Mouse (Mus musculus): ENCODE data around the gene Lrrc36. TPM values are rescaled to one million over a fixed set of nuclear protein-coding genes. Genes with fewer than 3 reads are reported as not detected.
A peak's percentile ranks its signal among the peaks of the same experiment; 100 is the strongest.

Gene Lrrc36
- polyA plus RNA-seq, 1 experiment from 2014 or later, result 0.31 TPM

- no peaks in the 10 kb centered on the region for H3K36me3 ChIP-seq
- H3K4me3 ChIP-seq, result no peak overlapping the region
- no peak overlapping the region for H3K9ac ChIP-seq
- no peak for ATAC-seq (ENCODE audit: insufficient number of reproducible peaks, insufficient read depth, low FRiP score, low TSS enrichment)
- 90% methylated on average over 27 of the region's 27 CpGs for WGBS
- no peaks in the 10 kb centered on the region for H3K9me3 ChIP-seq
- H3K4me2 ChIP-seq (replicated peaks), result no peak overlapping the region
- H3K27me3 ChIP-seq, result peaks cover 19% of the 10 kb centered on the region
- H3K27ac ChIP-seq, result no peak overlapping the region
- H3K4me1 ChIP-seq, result peaks cover 19% of the 10 kb centered on the region
Measured at GRCm38 (mm10) chr8:105468002-105468720, 54.8 kb downstream of the Lrrc36 start.

DNA sequence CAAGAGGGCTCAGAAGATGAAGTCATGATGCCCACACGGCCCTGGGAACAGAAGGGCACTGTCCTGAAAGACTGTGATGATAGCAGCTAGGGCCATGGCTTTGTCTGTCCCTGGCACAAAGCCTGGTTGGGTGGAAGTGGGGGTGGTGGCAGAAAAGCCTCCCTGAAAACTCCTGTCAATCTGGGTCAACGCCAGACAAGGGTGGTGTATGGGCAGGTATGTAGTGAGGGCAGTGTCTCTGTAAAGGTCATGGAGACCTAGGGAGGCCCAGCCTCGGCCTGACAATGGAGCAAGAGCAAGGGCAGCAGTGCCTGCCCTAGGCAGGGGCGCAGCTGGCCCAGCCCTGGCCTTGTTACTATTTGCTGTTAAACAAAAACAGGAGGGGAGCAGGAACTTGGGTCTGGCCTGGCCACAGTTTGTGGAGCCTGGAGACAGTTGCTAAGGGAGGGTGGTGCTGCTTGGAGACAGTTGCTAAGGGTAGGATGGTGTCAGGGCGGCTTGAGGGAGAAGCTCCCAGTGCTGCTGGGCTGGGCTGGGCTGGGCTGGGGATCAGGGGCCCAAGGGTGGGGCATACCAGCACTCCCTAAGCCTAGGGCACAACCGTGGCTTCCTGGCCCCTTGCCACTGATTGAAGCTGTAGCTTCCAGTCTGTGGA lies 55.8 kb downstream of the Lrrc36 start:
- no peak overlapping the region for H3K27ac ChIP-seq
- 50% methylated on average over 6 of the region's 6 CpGs for WGBS
- peaks cover 25% of the 10 kb centered on the region for H3K4me1 ChIP-seq
- ATAC-seq (ENCODE audit: insufficient number of reproducible peaks, insufficient read depth, low FRiP score, low TSS enrichment), result no peak
- H3K27me3 ChIP-seq, result peaks cover 29% of the 10 kb centered on the region
- H3K4me3 ChIP-seq, result no peak overlapping the region
- no peak overlapping the region for H3K9ac ChIP-seq
- H3K9me3 ChIP-seq, result no peaks in the 10 kb centered on the region
- H3K4me2 ChIP-seq (replicated peaks), result no peak overlapping the region
- no peaks in the 10 kb centered on the region; the same call in 1 of the 2 replicates for H3K36me3 ChIP-seq

GRCm38 (mm10) chr8:105469816-105470215 lies 56.4 kb downstream of the Lrrc36 start:
- no peak for ATAC-seq (ENCODE audit: insufficient number of reproducible peaks, insufficient read depth, low FRiP score, low TSS enrichment)
- H3K4me2 ChIP-seq (replicated peaks), result no peak overlapping the region
- no peak overlapping the region for H3K27ac ChIP-seq
- peaks cover 31% of the 10 kb centered on the region for H3K4me1 ChIP-seq
- H3K4me3 ChIP-seq, result no peak overlapping the region
- H3K27me3 ChIP-seq, result peaks cover 32% of the 10 kb centered on the region
- no peak overlapping the region for H3K9ac ChIP-seq
- 91% methylated on average over 5 of the region's 5 CpGs for WGBS
- no peaks in the 10 kb centered on the region for H3K9me3 ChIP-seq
- no peaks in the 10 kb centered on the region; the same call in 1 of the 2 replicates for H3K36me3 ChIP-seq

GRCm38 (mm10) chr8:105470262-105470661 lies 56.9 kb downstream of the Lrrc36 start:
- Histone ChIP-seq H3K27ac (no peak overlapping the region), H3K4me1 (peaks cover 34% of the 10 kb centered on the region), H3K36me3 (no peaks in the 10 kb centered on the region; the same call in 1 of the 2 replicates), H3K9ac (no peak overlapping the region), H3K9me3 (no peaks in the 10 kb centered on the region), H3K27me3 (peaks cover 35% of the 10 kb centered on the region), H3K4me3 (peak overlapping the region; percentile 36; the same call in 1 of the 2 replicates), H3K4me2 (replicated peaks) (peak overlapping the region; percentile 53; the same call in 1 of the 2 replicates)
- no peak for ATAC-seq (ENCODE audit: insufficient number of reproducible peaks, insufficient read depth, low FRiP score, low TSS enrichment)
- 80% methylated on average over 5 of the region's 5 CpGs for WGBS

- 19% methylated on average over 11 of the region's 11 CpGs for WGBS
- ATAC-seq (ENCODE audit: insufficient number of reproducible peaks, insufficient read depth, low FRiP score, low TSS enrichment), result peak; percentile 72
- H3K4me1 ChIP-seq, result peaks cover 34% of the 10 kb centered on the region
- no peaks in the 10 kb centered on the region for H3K9me3 ChIP-seq
- H3K4me2 ChIP-seq (replicated peaks), result peak overlapping the region; percentile 53
- H3K4me3 ChIP-seq, result peak overlapping the region; percentile 36
- H3K27ac ChIP-seq, result no peak overlapping the region
- H3K36me3 ChIP-seq, result peaks cover 4% of the 10 kb centered on the region
- peak overlapping the region; percentile 45 for H3K9ac ChIP-seq
- H3K27me3 ChIP-seq, result peaks cover 41% of the 10 kb centered on the region
Measured at GRCm38 (mm10) chr8:105470681-105471313, 57.4 kb downstream of the Lrrc36 start.

GRCm38 (mm10) chr8:105471314-105472015 lies 58.1 kb downstream of the Lrrc36 start, which contains the start of gene Tppp3:
TSS of gene Tppp3 (minus strand) at chr8:105471526.
- peak within 1 kb of the TSS; percentile 53 for H3K4me2 ChIP-seq (replicated peaks)
- H3K27ac ChIP-seq, result no peak within 1 kb of the TSS
- ATAC-seq (ENCODE audit: insufficient number of reproducible peaks, insufficient read depth, low FRiP score, low TSS enrichment), result peak; percentile 88
- no peaks in the 10 kb centered on the region for H3K9me3 ChIP-seq
- H3K4me1 ChIP-seq, result peaks cover 34% of the 10 kb centered on the region
- peaks cover 9% of the 10 kb centered on the region for H3K36me3 ChIP-seq
- WGBS, result 5% methylated on average over 25 of the region's 25 CpGs
- peak within 1 kb of the TSS; percentile 36 for H3K4me3 ChIP-seq
- peaks cover 47% of the 10 kb centered on the region for H3K27me3 ChIP-seq
- peak within 1 kb of the TSS; percentile 45 for H3K9ac ChIP-seq

- Histone ChIP-seq H3K9me3 (no peaks in the 10 kb centered on the region), H3K4me3 (no peak overlapping the region), H3K27me3 (peaks cover 51% of the 10 kb centered on the region), H3K4me2 (replicated peaks) (no peak overlapping the region), H3K9ac (no peak overlapping the region), H3K27ac (no peak overlapping the region), H3K4me1 (peaks cover 34% of the 10 kb centered on the region), H3K36me3 (peaks cover 9% of the 10 kb centered on the region)
- 15% methylated on average over 23 of the region's 23 CpGs for WGBS
- ATAC-seq (ENCODE audit: insufficient number of reproducible peaks, insufficient read depth, low FRiP score, low TSS enrichment), result no peak
Measured at GRCm38 (mm10) chr8:105472414-105472932, 59.1 kb downstream of the Lrrc36 start.

GRCm38 (mm10) chr8:105472983-105473382 lies 59.6 kb downstream of the Lrrc36 start:
- peaks cover 51% of the 10 kb centered on the region for H3K27me3 ChIP-seq
- no peak overlapping the region for H3K4me2 ChIP-seq (replicated peaks)
- ATAC-seq (ENCODE audit: insufficient number of reproducible peaks, insufficient read depth, low FRiP score, low TSS enrichment), result no peak
- peaks cover 9% of the 10 kb centered on the region for H3K36me3 ChIP-seq
- H3K9ac ChIP-seq, result no peak overlapping the region
- peaks cover 34% of the 10 kb centered on the region for H3K4me1 ChIP-seq
- H3K27ac ChIP-seq, result no peak overlapping the region
- H3K9me3 ChIP-seq, result no peaks in the 10 kb centered on the region
- no peak overlapping the region for H3K4me3 ChIP-seq
- WGBS, result 45% methylated on average over 9 of the region's 9 CpGs

DNA sequence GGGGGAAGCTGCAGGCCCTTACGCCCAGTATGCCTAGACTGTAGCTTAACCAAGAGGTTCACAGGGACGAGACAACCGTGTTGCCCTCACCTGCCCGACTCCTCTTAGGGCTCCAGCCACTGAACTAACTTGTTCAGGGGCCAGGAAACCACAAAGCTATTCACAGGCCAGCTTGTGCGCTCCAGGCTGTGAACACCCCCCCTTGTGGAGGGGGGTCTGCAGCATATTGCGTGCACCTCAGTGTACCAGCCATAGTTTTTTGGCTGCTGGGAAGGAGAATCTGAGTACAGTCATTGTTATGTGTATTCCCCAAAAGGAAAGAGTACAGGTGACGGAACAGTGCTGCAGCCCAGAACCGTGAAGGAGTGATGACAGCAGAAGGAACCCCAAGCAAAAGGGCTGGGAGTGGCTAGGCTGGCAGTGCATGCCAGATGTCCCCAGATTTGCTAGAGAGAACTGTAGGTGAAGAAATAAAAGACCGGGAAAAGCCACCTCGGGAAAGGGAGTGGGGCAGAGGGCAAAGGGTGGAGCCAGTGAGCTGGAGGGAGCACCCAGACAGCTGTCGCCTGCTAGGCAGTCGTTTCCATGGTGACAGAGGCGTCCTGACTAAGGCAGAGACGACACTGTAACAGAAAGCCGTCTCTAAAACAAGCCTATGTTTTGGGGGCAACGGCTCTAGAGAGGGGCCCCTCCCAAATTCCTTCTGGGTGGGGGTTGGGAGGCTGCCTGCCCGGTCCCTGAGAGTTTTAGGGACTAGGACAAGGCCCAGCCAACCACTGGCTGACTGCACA lies 60.6 kb downstream of the Lrrc36 start:
- no peaks in the 10 kb centered on the region for H3K9me3 ChIP-seq
- no peak overlapping the region for H3K9ac ChIP-seq
- H3K4me1 ChIP-seq, result peaks cover 34% of the 10 kb centered on the region
- H3K27ac ChIP-seq, result 0 out of 2 replicates have a peak overlapping the region, but pooled peaks have one; percentile 30
- peaks cover 9% of the 10 kb centered on the region for H3K36me3 ChIP-seq
- no peak overlapping the region for H3K4me2 ChIP-seq (replicated peaks)
- no peak overlapping the region for H3K4me3 ChIP-seq
- 25% methylated on average over 17 of the region's 17 CpGs for WGBS
- H3K27me3 ChIP-seq, result peaks cover 51% of the 10 kb centered on the region
- no peak for ATAC-seq (ENCODE audit: insufficient number of reproducible peaks, insufficient read depth, low FRiP score, low TSS enrichment)

DNA sequence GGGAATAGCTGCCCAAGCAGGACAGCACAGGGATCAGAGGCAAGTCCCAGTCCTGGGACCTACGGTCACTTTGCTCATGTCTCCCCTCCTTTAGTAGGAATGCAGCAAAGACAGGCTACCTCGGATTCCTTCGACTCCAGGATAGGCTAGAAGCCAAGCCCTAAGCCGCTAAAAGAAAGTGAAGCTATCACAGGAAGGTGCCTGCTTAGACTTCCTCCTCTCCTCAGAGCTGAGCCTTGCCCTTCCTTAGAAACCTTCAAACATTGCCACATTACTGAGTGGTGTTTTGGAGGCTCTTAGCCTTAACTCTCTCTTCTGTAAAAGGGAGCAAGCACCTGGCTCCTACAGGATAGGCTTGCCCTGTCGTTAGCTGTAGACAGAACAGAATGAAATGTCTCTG lies 61.3 kb downstream of the Lrrc36 start:
- Histone ChIP-seq H3K36me3 (peaks cover 9% of the 10 kb centered on the region), H3K27ac (no peak overlapping the region), H3K4me1 (peaks cover 31% of the 10 kb centered on the region), H3K9ac (no peak overlapping the region), H3K4me2 (replicated peaks) (no peak overlapping the region), H3K4me3 (no peak overlapping the region), H3K9me3 (no peaks in the 10 kb centered on the region), H3K27me3 (peaks cover 51% of the 10 kb centered on the region)
- WGBS, result 31% methylated on average over 5 of the region's 5 CpGs
- ATAC-seq (ENCODE audit: insufficient number of reproducible peaks, insufficient read depth, low FRiP score, low TSS enrichment), result no peak

Measured in embryonic facial prominence, embryonic 12.5 days (tissue).